Mouse (Mus musculus) hindbrain, embryonic 13.5 days (tissue): ENCODE measurements at regions not wholly inside any gene's neighbourhood (a gene's known extent, or its start where the extent isn't known, plus 50 kb on each side); places are given as distances from the start of the nearest gene placed in this dataset.

Experiments
- ATAC-seq: fragments of 200-750 bp; cut with Nextera tagmentation; 2 replicates; pipeline ENCODE4 v1.8.0; 2017; ENCODE audit warnings: moderate TSS enrichment; ENCODE audit not compliant: low FRiP score
- H3K27ac ChIP-seq: fragments of 300-500 bp; sonication (generic); 2 replicates; pipeline ENCODE4 v1.5.1; 2015; ENCODE audit warnings: inconsistent platforms, mild to moderate bottlenecking, moderate library complexity
- H3K27me3 ChIP-seq: fragments of 300-500 bp; sonication (generic); 2 replicates; pipeline ENCODE4 v1.6.1; 2015; ENCODE audit warnings: mild to moderate bottlenecking, inconsistent platforms
- H3K36me3 ChIP-seq: fragments of 300-500 bp; sonication (generic); 2 replicates; pipeline ENCODE4 v1.6.1; 2015; ENCODE audit warnings: mild to moderate bottlenecking, inconsistent platforms
- H3K4me1 ChIP-seq: fragments of 300-500 bp; sonication (generic); replicated peaks from 2 replicates; pipeline ENCODE4 v1.6.1; 2015; ENCODE audit warnings: inconsistent platforms
- H3K4me2 ChIP-seq: fragments of 300-500 bp; sonication (generic); 2 replicates; pipeline ENCODE4 v1.6.1; 2015; ENCODE audit warnings: inconsistent platforms, mild to moderate bottlenecking, moderate library complexity
- H3K4me3 ChIP-seq: fragments of 300-500 bp; sonication (generic); 2 replicates; pipeline ENCODE4 v1.5.1; 2015; ENCODE audit warnings: mild to moderate bottlenecking, inconsistent platforms
- H3K9ac ChIP-seq: fragments of 300-500 bp; sonication (generic); 2 replicates; pipeline ENCODE4 v1.6.1; 2015; ENCODE audit warnings: mild to moderate bottlenecking, inconsistent platforms
- H3K9me3 ChIP-seq: fragments of 300-500 bp; sonication (generic); 2 replicates; pipeline ENCODE4 v1.6.1; 2016; ENCODE audit warnings: inconsistent platforms
- WGBS: fragments of 180-500 bp; shearing (Covaris S2); methylation state at CpG from one replicate; pipeline ENCODE4 v1.1.7; 2015; 5-methylcytosine and 5-hydroxymethylcytosine counted together

GRCm38 (mm10) chr16:66023397-66023796 is 208.3 kb downstream of the Vgll3 start:
- Histone ChIP-seq H3K9ac (no peak overlapping the region), H3K27me3 (no peaks in the 10 kb centered on the region), H3K4me2 (no peak overlapping the region), H3K4me3 (no peak overlapping the region), H3K27ac (no peak overlapping the region), H3K4me1 (no peaks in the 10 kb centered on the region), H3K36me3 (no peaks in the 10 kb centered on the region), H3K9me3 (no peaks in the 10 kb centered on the region)
- ATAC-seq: no peak
- WGBS: 70% methylated on average over 2 of the region's 2 CpGs
